Mouse (Mus musculus) forebrain, embryonic 14.5 days (tissue): ENCODE results near the gene Wnt2. TPM values are rescaled to one million over a fixed set of nuclear protein-coding genes. Genes with fewer than 3 reads are reported as not detected.

Experiments
- ATAC-seq: fragments of 200-750 bp; cut with Nextera tagmentation; 2 replicates; pipeline ENCODE4 v1.8.0; 2017; ENCODE audit warnings: mild to moderate bottlenecking, moderate library complexity
- DNase-seq: peaks from one replicate; pipeline ENCODE4 v3.0.0-alpha.2; 2015; ENCODE audit warnings: low spot score
- H3K27ac ChIP-seq: fragments of 300-500 bp; sonication (generic); 2 replicates; pipeline ENCODE4 v1.5.1; 2014; ENCODE audit warnings: low read depth, mild to moderate bottlenecking, control low read depth, low read length, moderate library complexity
- H3K27me3 ChIP-seq: fragments of 300-500 bp; sonication (generic); replicated peaks from 2 replicates; pipeline ENCODE4 v1.6.1; 2014; ENCODE audit warnings: low read length, control low read depth, mixed read lengths; ENCODE audit not compliant: control insufficient read depth, insufficient read depth
- H3K36me3 ChIP-seq: fragments of 300-500 bp; sonication (generic); 2 replicates; pipeline ENCODE4 v1.6.1; 2014; ENCODE audit warnings: low read length, control low read depth; ENCODE audit not compliant: control insufficient read depth, insufficient read depth
- H3K4me1 ChIP-seq: fragments of 300-500 bp; sonication (generic); 2 replicates; pipeline ENCODE4 v1.6.1; 2014; ENCODE audit warnings: antibody characterized with exemption, low read length, control low read depth; ENCODE audit not compliant: control insufficient read depth, insufficient read depth
- H3K4me2 ChIP-seq: fragments of 300-500 bp; sonication (generic); 2 replicates; pipeline ENCODE4 v1.6.1; 2014; ENCODE audit warnings: mild to moderate bottlenecking, control low read depth, low read length
- H3K4me3 ChIP-seq: fragments of 300-500 bp; sonication (generic); 2 replicates; pipeline ENCODE4 v1.5.1; 2014; ENCODE audit warnings: low read depth, low read length, control low read depth
- H3K9ac ChIP-seq: fragments of 300-500 bp; sonication (generic); 2 replicates; pipeline ENCODE4 v1.6.1; 2014; ENCODE audit warnings: mild to moderate bottlenecking, low read length, control low read depth, moderate library complexity
- H3K9me3 ChIP-seq: fragments of 300-500 bp; sonication (generic); replicated peaks from 2 replicates; pipeline ENCODE4 v1.6.1; 2016; ENCODE audit warnings: low read length, control low read depth, mixed read lengths; ENCODE audit not compliant: control insufficient read depth
- WGBS: fragments of 180-500 bp; shearing (Covaris S2); extraction: QIAGEN DNeasy Blood & Tissue Kit; methylation state at CpG from one replicate; pipeline ENCODE4 v1.1.7; 2014; 5-methylcytosine and 5-hydroxymethylcytosine counted together
- polyA plus RNA-seq: library from polyadenylated mRNA; unstranded; fragments of >200 nt; fragmentation: Nextera tagmentation; extraction: Ambion mirVana; gene quantifications from 2 replicates; pipeline ENCODE4 v1.2.1, GENCODE M21; 2014

Gene Wnt2
- polyA plus RNA-seq, 1 experiment from 2014 or later = not detected

GRCm38 (mm10) chr6:18031509-18032010, 1.2 kb upstream of the Wnt2 start:
- Histone ChIP-seq H3K9ac (peak overlapping the region; percentile 43), H3K27ac (no peak overlapping the region), H3K4me2 (peak overlapping the region; percentile 87), H3K4me3 (peak overlapping the region; percentile 41), H3K27me3 (peaks cover 29% of the 10 kb centered on the region), H3K9me3 (no peaks in the 10 kb centered on the region), H3K4me1 (peaks cover 4% of the 10 kb centered on the region; the same call in 1 of the 2 replicates), H3K36me3 (no peaks in the 10 kb centered on the region)
- peak; percentile 63 for ATAC-seq
- DNase-seq = peak; percentile 54
- under 1% methylated on average over 27 of the region's 29 CpGs for WGBS

- 8% methylated on average over 12 of the region's 12 CpGs for WGBS
- Histone ChIP-seq H3K4me1 (peaks cover 4% of the 10 kb centered on the region; the same call in 1 of the 2 replicates), H3K9me3 (no peaks in the 10 kb centered on the region), H3K4me3 (peak overlapping the region; percentile 41), H3K27ac (no peak overlapping the region), H3K27me3 (peaks cover 29% of the 10 kb centered on the region), H3K4me2 (peak overlapping the region; percentile 87), H3K36me3 (no peaks in the 10 kb centered on the region), H3K9ac (peak overlapping the region; percentile 43; the same call in 1 of the 2 replicates)
- ATAC-seq (peak; percentile 28; the same call in 1 of the 2 replicates), DNase-seq (no peak)
These were observed 603 bp upstream of the Wnt2 start for GRCm38 (mm10) chr6:18030868-18031508.

GRCm38 (mm10) chr6:18024133-18024794, 6.1 kb downstream of the Wnt2 start:
- H3K9me3 ChIP-seq = no peaks in the 10 kb centered on the region
- no peak overlapping the region for H3K9ac ChIP-seq
- ATAC-seq = no peak
- no peaks in the 10 kb centered on the region; the same call in 1 of the 2 replicates for H3K27me3 ChIP-seq
- 83% methylated on average over 8 of the region's 8 CpGs for WGBS
- DNase-seq = no peak
- no peaks in the 10 kb centered on the region for H3K4me1 ChIP-seq
- no peak overlapping the region for H3K27ac ChIP-seq
- H3K4me3 ChIP-seq = no peak overlapping the region
- no peaks in the 10 kb centered on the region for H3K36me3 ChIP-seq
- H3K4me2 ChIP-seq = no peak overlapping the region

GRCm38 (mm10) chr6:18013346-18013745, 17.0 kb downstream of the Wnt2 start:
- H3K4me1 ChIP-seq = no peaks in the 10 kb centered on the region
- ATAC-seq (no peak), DNase-seq (no peak)
- WGBS = 77% methylated on average over 7 of the region's 7 CpGs
- H3K4me2 ChIP-seq = no peak overlapping the region
- H3K36me3 ChIP-seq = no peaks in the 10 kb centered on the region
- H3K27ac ChIP-seq = no peak overlapping the region
- no peaks in the 10 kb centered on the region for H3K27me3 ChIP-seq
- H3K4me3 ChIP-seq = no peak overlapping the region
- H3K9ac ChIP-seq = no peak overlapping the region
- H3K9me3 ChIP-seq = no peaks in the 10 kb centered on the region

- Histone ChIP-seq H3K27me3 (no peaks in the 10 kb centered on the region), H3K36me3 (no peaks in the 10 kb centered on the region), H3K4me2 (no peak overlapping the region), H3K27ac (no peak overlapping the region), H3K9me3 (no peaks in the 10 kb centered on the region), H3K4me1 (no peaks in the 10 kb centered on the region), H3K9ac (no peak overlapping the region), H3K4me3 (no peak overlapping the region)
- no peak for ATAC-seq
- DNase-seq = no peak
- 85% methylated on average over 3 of the region's 3 CpGs for WGBS
These were observed 23.0 kb downstream of the Wnt2 start for GRCm38 (mm10) chr6:18007356-18007755.

- ATAC-seq (no peak), DNase-seq (no peak)
- Histone ChIP-seq H3K4me1 (no peaks in the 10 kb centered on the region), H3K9me3 (no peaks in the 10 kb centered on the region), H3K27me3 (no peaks in the 10 kb centered on the region), H3K36me3 (no peaks in the 10 kb centered on the region), H3K9ac (no peak overlapping the region), H3K27ac (no peak overlapping the region), H3K4me3 (no peak overlapping the region), H3K4me2 (no peak overlapping the region)
- 89% methylated on average over 6 of the region's 6 CpGs for WGBS
These were observed 28.3 kb downstream of the Wnt2 start for GRCm38 (mm10) chr6:18002065-18002464.

GRCm38 (mm10) chr6:17998497-17998896, 31.9 kb downstream of the Wnt2 start:
- no peaks in the 10 kb centered on the region for H3K4me1 ChIP-seq
- DNase-seq (no peak), ATAC-seq (no peak)
- H3K27me3 ChIP-seq = no peaks in the 10 kb centered on the region
- no peak overlapping the region for H3K9ac ChIP-seq
- H3K27ac ChIP-seq = no peak overlapping the region
- no peak overlapping the region for H3K4me2 ChIP-seq
- no peaks in the 10 kb centered on the region for H3K36me3 ChIP-seq
- H3K9me3 ChIP-seq = no peaks in the 10 kb centered on the region
- 71% methylated on average over 4 of the region's 4 CpGs for WGBS
- H3K4me3 ChIP-seq = no peak overlapping the region

GRCm38 (mm10) chr6:17994956-17995790, 35.2 kb downstream of the Wnt2 start:
- peak; percentile 46 for DNase-seq
- Histone ChIP-seq H3K36me3 (no peaks in the 10 kb centered on the region), H3K27me3 (no peaks in the 10 kb centered on the region), H3K27ac (no peak overlapping the region), H3K4me1 (no peaks in the 10 kb centered on the region), H3K9me3 (no peaks in the 10 kb centered on the region), H3K9ac (no peak overlapping the region), H3K4me2 (no peak overlapping the region), H3K4me3 (no peak overlapping the region)
- ATAC-seq = peak; percentile 76
- 22% methylated on average over 6 of the region's 6 CpGs for WGBS
